ENCODE assay signal across 9 mouse cellular contexts in genomic region chr9:73968641-73969121, GRCm38 (mm10). TPM values are rescaled to one million over a fixed set of nuclear protein-coding genes. Genes with fewer than 3 reads are reported as not detected.
DNase-seq lines count a peak whose midpoint lies in the region; ATAC-seq and TF ChIP-seq lines count a peak whose summit lies in the region.
"Had no signal": no experiment of that assay in that cellular context is flagged by ENCODE, and none has a peak within 500 bp of the region (broad histone marks: within the 10 kb centered on the region; RNA-seq: fewer than 3 reads in every experiment).

TSS of gene Unc13c (minus strand) at chr9:73968966.

- peaks cover 3% of the 10 kb centered on the region; the same call in 1 of the 2 replicates for H3K27me3 ChIP-seq in lung, embryonic 16.5 days (ENCODE audit: control insufficient read depth, insufficient read depth, low read depth, low read length)
- H3K27me3 ChIP-seq in embryonic facial prominence, embryonic 13.5 days = peaks cover 27% of the 10 kb centered on the region
- peaks cover 27% of the 10 kb centered on the region for H3K27me3 ChIP-seq in midbrain, embryonic 13.5 days

- no peaks in the 10 kb centered on the region for H3K9me3 ChIP-seq in lung, embryonic 16.5 days (ENCODE audit: control insufficient read depth, low read length)
- H3K9me3 ChIP-seq in embryonic facial prominence, embryonic 13.5 days = no peaks in the 10 kb centered on the region
- no peaks in the 10 kb centered on the region for H3K9me3 ChIP-seq in midbrain, embryonic 13.5 days

- peak within 1 kb of the TSS; percentile 46 for H3K4me2 ChIP-seq in lung, embryonic 16.5 days (ENCODE audit: low read depth, low read length)
- H3K4me2 ChIP-seq in embryonic facial prominence, embryonic 13.5 days = peak within 1 kb of the TSS; percentile 66
- peak within 1 kb of the TSS; percentile 52 for H3K4me2 ChIP-seq in midbrain, embryonic 13.5 days (replicated peaks)

- ATAC-seq in lung, embryonic 16.5 days (ENCODE audit: low read depth) = no peak
- ATAC-seq in embryonic facial prominence, embryonic 13.5 days (ENCODE audit: insufficient number of reproducible peaks, insufficient read depth, low FRiP score, low TSS enrichment, low read depth) = no peak; the same call in 1 of the 2 replicates
- ATAC-seq in midbrain, embryonic 13.5 days = peak; percentile 89

- WGBS in lung, embryonic 16.5 days = 1% methylated on average over 17 of the region's 17 CpGs
- WGBS in lung, adult 2 months = 6% methylated on average over 17 of the region's 17 CpGs
- 3% methylated on average over 17 of the region's 17 CpGs for WGBS in embryonic facial prominence, embryonic 13.5 days
- WGBS in midbrain, embryonic 13.5 days = under 1% methylated on average over 17 of the region's 17 CpGs

- H3K4me3 ChIP-seq in lung, embryonic 16.5 days (ENCODE audit: low read length) = peak within 1 kb of the TSS; percentile 35
- no peak within 1 kb of the TSS for H3K4me3 ChIP-seq in lung, adult 2 months (replicated peaks; ENCODE audit: extremely low read depth, low read depth, low read length)
- peak within 1 kb of the TSS; percentile 34 for H3K4me3 ChIP-seq in embryonic facial prominence, embryonic 13.5 days
- H3K4me3 ChIP-seq in midbrain, embryonic 13.5 days (replicated peaks) = peak within 1 kb of the TSS; percentile 38

- intact Hi-C loops in heart, postnatal 14 days (cut with DNase I) = no loop called here

- DNase-seq in lung, adult 2 months = no peak
- DNase-seq in heart, postnatal 14 days = peak; percentile 21 to 31
- DNase-seq in layer of hippocampus, postnatal 36 days = peak; percentile 13 to 21
- peak; percentile 46 for DNase-seq in testis, postnatal 10 days (ENCODE audit: low spot score)
- no peak for DNase-seq in thymus, postnatal 14 days

- no peak for TF ChIP-seq POLR2A in lung, adult 2 months (IDR thresholded peaks at IDR 0.05; ENCODE audit: borderline replicate concordance, extremely low read depth, low read depth, low read length)

- no peak for TF ChIP-seq CTCF in lung, adult 2 months (IDR thresholded peaks at IDR 0.05; ENCODE audit: insufficient read depth, low read length)

- H3K4me1 ChIP-seq in lung, embryonic 16.5 days (replicated peaks; ENCODE audit: control insufficient read depth, insufficient read depth, low read length) = peaks cover 10% of the 10 kb centered on the region; the same call in 1 of the 2 replicates
- no peaks in the 10 kb centered on the region for H3K4me1 ChIP-seq in lung, adult 2 months (ENCODE audit: control insufficient read depth, insufficient read depth, low read length)
- peaks cover 23% of the 10 kb centered on the region for H3K4me1 ChIP-seq in embryonic facial prominence, embryonic 13.5 days
- H3K4me1 ChIP-seq in midbrain, embryonic 13.5 days (replicated peaks) = peaks cover 20% of the 10 kb centered on the region

- no peaks in the 10 kb centered on the region for H3K36me3 ChIP-seq in lung, embryonic 16.5 days (ENCODE audit: control insufficient read depth, insufficient read depth, low read length)
- H3K36me3 ChIP-seq in embryonic facial prominence, embryonic 13.5 days = no peaks in the 10 kb centered on the region
- H3K36me3 ChIP-seq in midbrain, embryonic 13.5 days = no peaks in the 10 kb centered on the region

- no peak within 1 kb of the TSS for H3K27ac ChIP-seq in lung, embryonic 16.5 days (ENCODE audit: low read length)
- H3K27ac ChIP-seq in embryonic facial prominence, embryonic 13.5 days = no peak within 1 kb of the TSS; the same call in 1 of the 2 replicates
- 0 out of 2 replicates have a peak within 1 kb of the TSS, but pooled peaks have one; percentile 3 for H3K27ac ChIP-seq in midbrain, embryonic 13.5 days

- no peak within 1 kb of the TSS; the same call in 1 of the 2 replicates for H3K9ac ChIP-seq in lung, embryonic 16.5 days (ENCODE audit: low read length)
- H3K9ac ChIP-seq in embryonic facial prominence, embryonic 13.5 days = peak within 1 kb of the TSS; percentile 54
- H3K9ac ChIP-seq in midbrain, embryonic 13.5 days (replicated peaks) = peak within 1 kb of the TSS; percentile 36

RNA-seq across cellular contexts. Expression of gene Unc13c, which starts in this region (rescaled TPM):
- polyA plus RNA-seq in lung, embryonic 16.5 days (2015; fragmentation: Nextera tagmentation; extraction: Ambion mirVana) = 0.18 and 0.21 TPM in 2 replicates
- 0.01 TPM in 1 of 2 replicates, not detected in the other for polyA plus RNA-seq in lung, adult 2 months (2012; rRNA removed)
- 0.65 and 0.69 TPM in 2 replicates for polyA plus RNA-seq in embryonic facial prominence, embryonic 13.5 days (2015; fragmentation: Nextera tagmentation; extraction: Ambion mirVana)
- under 1 TPM; 0.44 to 0.50 TPM for total RNA-seq in heart, postnatal 14 days (2021)
- total RNA-seq in layer of hippocampus, postnatal 36 days (2021) = 1 to 10 TPM; 5.3 to 5.7 TPM
- polyA plus RNA-seq in midbrain, embryonic 13.5 days (2015; fragmentation: Nextera tagmentation; extraction: Ambion mirVana) = 1.4 and 1.6 TPM in 2 replicates
- total RNA-seq: liver, adult 2 months had no signal
- polyA plus RNA-seq: liver, adult 2 months had no signal

Comparison
In these comparisons a context has a peak if more than half of its experiments do, and no peak if none do; other contexts are left out.
1. RNA of gene Unc13c (total RNA-seq): 5.3 to 5.7 TPM in layer of hippocampus, postnatal 36 days; 0.44 to 0.50 TPM in heart, postnatal 14 days; every median in the first group is over 4 times any median in the second.
2. Peak in DNase-seq in heart, postnatal 14 days; RNA of the gene not detected or under 1 TPM.
3. DNase-seq: peak in layer of hippocampus, postnatal 36 days (2 of 2) and testis, postnatal 10 days (single experiment); none in lung, adult 2 months (single experiment) and thymus, postnatal 14 days (single experiment).
4. Peak in every context shown above with its lines, with median percentiles within 50 percentile points of each other: H3K4me2 ChIP-seq.